Mouse (Mus musculus) kidney, adult 2 months (tissue): Measurements from ENCODE around the gene Kif16b. TPM values are rescaled to one million over a fixed set of nuclear protein-coding genes. Genes with fewer than 3 reads are reported as not detected.

Experiments
- DNase-seq: peaks from one replicate; pipeline ENCODE4 v3.0.0; 2021
- H3K27ac ChIP-seq: fragments of 200-500 bp; 2 replicates; pipeline ENCODE4 v1.5.1; 2012; ENCODE audit warnings: low read depth, low read length, control low read depth, inconsistent platforms; ENCODE audit not compliant: insufficient read depth
- H3K27me3 ChIP-seq: fragments of 200-500 bp; replicated peaks from 2 replicates; pipeline ENCODE4 v1.6.1; 2012; ENCODE audit warnings: mild to moderate bottlenecking, moderate library complexity, low read length, inconsistent platforms; ENCODE audit not compliant: control insufficient read depth, insufficient read depth
- H3K36me3 ChIP-seq: fragments of 200-500 bp; 2 replicates; pipeline ENCODE4 v1.6.1; 2012; ENCODE audit warnings: mild to moderate bottlenecking, moderate library complexity, low read length, inconsistent platforms; ENCODE audit not compliant: control insufficient read depth, insufficient read depth
- H3K4me1 ChIP-seq: fragments of 200-500 bp; 2 replicates; pipeline ENCODE4 v1.6.1; 2011; ENCODE audit warnings: low read length; ENCODE audit not compliant: control insufficient read depth, insufficient read depth
- H3K4me3 ChIP-seq: fragments of 200-500 bp; 2 replicates; pipeline ENCODE4 v1.5.1; 2011; ENCODE audit warnings: mild to moderate bottlenecking, low read depth, low read length, control low read depth; ENCODE audit not compliant: insufficient read depth
- CTCF ChIP-seq: fragments of 200-500 bp; conservative IDR thresholded peaks from 2 replicates; pipeline ENCODE4 v1.5.1; 2011; ENCODE audit warnings: low read depth, mild to moderate bottlenecking, control low read depth, low read length, moderate library complexity, mixed read lengths; ENCODE audit not compliant: insufficient read depth, insufficient read length
- POLR2A ChIP-seq: fragments of 200-500 bp; IDR thresholded peaks from one replicate; pipeline ENCODE4 v1.6.1; 2011; ENCODE audit warnings: low read depth, low read length, control low read depth
- WGBS: fragments of 180-500 bp; shearing (Covaris S2); methylation state at CpG from one replicate; pipeline ENCODE4 v1.1.7; 2018; 5-methylcytosine and 5-hydroxymethylcytosine counted together
- polyA plus RNA-seq: library from polyadenylated mRNA; depleted of rRNA; stranded (reverse); fragments of >200 nt; gene quantifications from 2 replicates; pipeline ENCODE4 v1.2.3, GENCODE M21; 2012

Kif16b gene
- polyA plus RNA-seq, 1 experiment = 25.9 TPM

DNA sequence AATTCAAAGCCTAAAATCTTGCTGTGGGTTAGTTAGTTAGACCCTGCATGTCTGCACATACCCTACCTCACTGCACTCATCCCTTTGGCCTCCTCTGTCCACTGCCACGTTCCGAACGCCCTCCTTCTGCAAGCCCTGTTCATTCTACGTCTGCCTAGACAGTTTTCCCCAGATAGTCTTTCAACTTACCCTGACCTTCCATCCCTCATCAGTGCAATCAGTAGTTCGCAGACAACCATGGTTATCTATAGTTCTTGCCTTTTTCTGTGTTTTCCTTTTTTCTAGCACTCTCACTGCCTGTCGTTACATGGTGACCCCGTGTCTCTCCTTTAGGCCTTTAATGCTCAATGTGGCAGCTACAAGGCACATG, 17.7 kb downstream of the Kif16b start:
- Histone ChIP-seq H3K36me3 (no peaks in the 10 kb centered on the region), H3K27ac (no peak overlapping the region), H3K27me3 (no peaks in the 10 kb centered on the region), H3K4me3 (no peak overlapping the region), H3K4me1 (peaks cover 46% of the 10 kb centered on the region)
- 81% methylated on average over 7 of the region's 7 CpGs for WGBS
- TF ChIP-seq CTCF = no peak
- TF ChIP-seq POLR2A = no peak
- no peak for DNase-seq

DNA sequence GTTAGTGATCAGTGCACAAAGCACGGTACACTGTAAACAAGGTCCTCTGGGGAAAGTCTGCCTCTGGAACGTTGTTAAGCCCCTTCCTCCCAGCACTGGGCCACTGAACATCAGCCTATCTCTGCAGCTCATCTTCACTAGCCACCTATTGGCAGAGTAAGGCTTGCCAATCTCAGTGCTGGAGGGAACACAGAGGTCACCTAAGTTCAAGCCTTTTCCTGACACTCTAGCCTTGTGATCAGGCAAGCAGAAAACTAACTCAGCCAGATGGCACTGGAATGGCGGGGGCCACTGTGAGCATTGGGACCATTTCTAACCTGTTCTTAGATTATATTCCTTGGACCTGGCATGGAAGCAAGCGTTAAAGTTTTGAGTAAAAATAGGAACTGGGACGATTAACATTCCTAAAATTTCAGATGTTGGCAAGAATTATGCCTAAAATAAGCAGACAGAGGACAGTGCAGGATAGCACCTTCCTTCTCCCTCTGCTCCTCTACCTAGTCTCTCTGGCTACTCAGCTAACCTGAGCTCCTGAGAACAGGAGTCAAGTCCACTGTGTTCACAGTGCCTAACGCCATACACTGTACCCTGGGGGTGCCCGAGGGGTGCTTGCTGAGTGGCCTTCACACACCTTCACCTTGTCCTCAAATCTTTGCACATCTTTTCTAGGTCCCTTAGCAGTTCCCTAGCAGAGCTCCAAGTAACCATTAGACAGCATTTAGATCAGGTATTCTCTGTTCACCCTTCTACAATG, 18.3 kb downstream of the Kif16b start:
- no peaks in the 10 kb centered on the region for H3K36me3 ChIP-seq
- WGBS = 31% methylated on average over 7 of the region's 7 CpGs
- DNase-seq = peak; percentile 86
- no peak; the same call in 1 of the 2 replicates for TF ChIP-seq CTCF
- TF ChIP-seq POLR2A = no peak
- peak overlapping the region; percentile 18; the same call in 1 of the 2 replicates for H3K27ac ChIP-seq
- no peaks in the 10 kb centered on the region for H3K27me3 ChIP-seq
- H3K4me1 ChIP-seq = peaks cover 45% of the 10 kb centered on the region
- H3K4me3 ChIP-seq = no peak overlapping the region

DNA sequence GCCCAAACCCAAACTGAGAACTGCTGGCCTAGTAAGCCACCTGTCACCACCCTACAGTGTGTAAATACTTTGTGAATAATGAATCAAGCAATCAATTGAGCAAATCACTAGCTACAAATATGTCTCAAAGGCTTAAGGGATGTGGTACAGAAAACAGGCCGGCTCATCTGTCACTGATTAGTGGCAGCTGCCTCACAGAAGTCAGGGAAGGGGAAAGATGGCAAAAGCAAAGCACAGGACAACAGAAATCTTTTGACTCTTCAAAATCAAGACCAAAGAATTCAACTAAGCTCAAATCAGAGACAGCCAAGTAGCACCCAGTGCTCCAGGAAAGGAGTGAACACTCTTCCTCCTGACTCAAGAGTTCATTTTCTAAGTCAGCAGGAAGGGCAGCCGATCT, 18.9 kb downstream of the Kif16b start:
- no peaks in the 10 kb centered on the region for H3K36me3 ChIP-seq
- DNase-seq = no peak
- H3K4me3 ChIP-seq = no peak overlapping the region
- H3K4me1 ChIP-seq = peaks cover 48% of the 10 kb centered on the region
- peak overlapping the region; percentile 4 for H3K27ac ChIP-seq
- H3K27me3 ChIP-seq = no peaks in the 10 kb centered on the region
- WGBS = 32% methylated on average over 2 of the region's 2 CpGs
- no peak for TF ChIP-seq CTCF

DNA sequence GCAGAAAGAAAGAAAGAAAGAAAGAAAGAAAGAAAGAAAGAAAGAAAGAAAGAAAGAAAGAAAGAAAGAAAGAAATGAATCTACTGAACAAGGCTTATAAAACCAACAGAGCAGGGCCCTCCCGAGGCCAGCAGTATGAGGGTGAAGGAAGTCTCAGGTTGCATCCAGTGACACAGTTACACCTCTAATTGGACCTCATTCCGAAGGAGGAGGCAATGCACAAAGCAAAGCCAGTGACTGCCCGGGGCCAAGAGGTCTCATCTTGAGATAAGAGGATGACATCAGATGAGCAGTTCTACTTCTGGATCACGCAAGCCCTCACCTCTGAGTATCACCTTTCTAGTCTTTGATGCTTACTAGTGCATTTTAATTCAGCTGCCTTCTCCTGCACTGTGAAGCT, 20.2 kb downstream of the Kif16b start:
- H3K27ac ChIP-seq = 0 out of 2 replicates have a peak overlapping the region, but pooled peaks have one; percentile 5
- no peaks in the 10 kb centered on the region for H3K36me3 ChIP-seq
- DNase-seq = no peak
- H3K4me1 ChIP-seq = peaks cover 52% of the 10 kb centered on the region
- H3K27me3 ChIP-seq = no peaks in the 10 kb centered on the region
- no peak overlapping the region for H3K4me3 ChIP-seq
- TF ChIP-seq POLR2A (no peak), CTCF (no peak)
- WGBS = 44% methylated on average over 4 of the region's 4 CpGs

DNA sequence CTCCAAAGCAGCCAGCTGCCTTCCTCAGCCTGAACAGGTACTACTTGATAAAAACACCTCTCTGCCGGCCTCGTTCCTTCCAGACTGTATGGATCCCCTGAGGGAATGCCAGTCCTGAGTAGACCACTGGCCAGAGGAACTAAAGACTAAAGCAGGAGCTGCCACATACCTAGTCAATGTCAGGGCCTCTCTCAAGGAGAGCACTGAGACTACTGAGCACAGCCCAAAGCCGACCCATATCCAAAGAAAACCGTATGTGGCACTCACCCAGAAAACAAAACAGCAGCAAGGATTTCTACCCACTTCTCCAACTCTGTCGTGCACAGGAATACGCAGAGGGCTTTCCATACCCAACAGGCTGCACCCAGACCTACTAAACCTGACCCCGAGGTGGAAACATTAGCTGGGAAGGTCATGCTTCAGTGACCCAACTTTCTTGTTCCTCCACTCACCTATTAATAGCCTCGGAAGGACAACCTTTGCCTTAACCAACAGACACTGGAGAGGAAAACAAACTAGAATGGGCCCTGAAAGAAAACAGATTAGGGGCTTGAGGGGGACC, 22.0 kb downstream of the Kif16b start:
- 27% methylated on average over 8 of the region's 8 CpGs for WGBS
- TF ChIP-seq CTCF (no peak), POLR2A (no peak)

DNA sequence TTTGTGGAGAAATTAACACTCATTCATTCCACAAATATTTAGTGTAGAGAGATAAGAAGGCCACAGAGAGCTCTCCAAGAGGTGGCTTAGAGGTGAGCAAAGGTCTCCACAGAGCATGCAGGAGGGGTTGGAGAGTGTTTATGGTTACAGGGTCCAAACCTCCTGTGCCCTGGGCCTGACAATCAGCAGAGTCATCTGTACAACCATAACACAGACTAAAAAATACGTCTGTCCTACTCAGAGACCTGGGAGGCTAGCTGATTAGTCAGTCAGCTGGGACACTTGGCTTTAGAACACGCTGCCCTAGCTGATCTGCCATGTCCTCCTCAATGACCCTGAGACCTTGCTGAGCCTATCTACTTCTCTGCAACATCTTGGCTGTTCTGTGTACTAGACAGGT, 24.7 kb downstream of the Kif16b start:
- WGBS = 39% methylated on average over 2 of the region's 2 CpGs

More for the DNA sequence above, 22.0 kb downstream of the Kif16b start:
- Histone ChIP-seq H3K4me1 (peaks cover 57% of the 10 kb centered on the region), H3K36me3 (no peaks in the 10 kb centered on the region), H3K27me3 (no peaks in the 10 kb centered on the region), H3K27ac (peak overlapping the region; percentile 94), H3K4me3 (peak overlapping the region; percentile 11; the same call in 1 of the 2 replicates)
- peak; percentile 88 for DNase-seq

DNA sequence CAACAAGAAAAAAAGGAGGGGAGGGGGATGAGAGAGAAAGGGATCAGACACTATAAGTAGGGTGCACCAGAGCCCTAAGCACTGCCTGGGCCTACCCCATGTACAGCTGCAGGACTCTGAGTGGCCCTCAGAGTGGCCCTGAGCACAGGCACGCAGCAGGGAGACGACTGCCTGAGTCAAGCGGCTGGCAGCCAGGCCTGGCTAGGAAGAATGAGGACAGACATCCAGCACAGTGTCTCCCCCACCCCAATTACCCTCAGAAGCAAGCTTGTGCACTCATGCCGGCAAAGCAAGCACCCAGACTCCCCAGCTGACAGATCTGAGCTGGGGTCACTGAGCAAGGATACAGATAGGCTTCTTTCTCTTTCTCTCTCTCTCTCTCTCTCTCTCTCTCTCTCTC, 25.4 kb downstream of the Kif16b start:
- Histone ChIP-seq H3K36me3 (no peaks in the 10 kb centered on the region), H3K27me3 (no peaks in the 10 kb centered on the region), H3K4me1 (peaks cover 35% of the 10 kb centered on the region), H3K4me3 (no peak overlapping the region), H3K27ac (no peak overlapping the region)
- DNase-seq = no peak
- no peak for TF ChIP-seq CTCF
- WGBS = 65% methylated on average over 4 of the region's 4 CpGs

More for the DNA sequence above, 24.7 kb downstream of the Kif16b start:
- 0 out of 2 replicates have a peak overlapping the region, but pooled peaks have one; percentile 1 for H3K27ac ChIP-seq
- H3K36me3 ChIP-seq = no peaks in the 10 kb centered on the region
- TF ChIP-seq CTCF = no peak
- no peak for TF ChIP-seq POLR2A
- DNase-seq = peak; percentile 23
- H3K4me3 ChIP-seq = no peak overlapping the region
- no peaks in the 10 kb centered on the region for H3K27me3 ChIP-seq
- peaks cover 39% of the 10 kb centered on the region for H3K4me1 ChIP-seq
